Mouse (Mus musculus): Measurements from ENCODE around the gene Cntln. TPM values are rescaled to one million over a fixed set of nuclear protein-coding genes. Genes with fewer than 3 reads are reported as not detected.
A peak's percentile ranks its signal among the peaks of the same experiment; 100 is the strongest.

The Cntln gene
- polyA plus RNA-seq, 1 experiment: 9.4 TPM

GRCm38 (mm10) chr4:85154361-85154760 is 270.3 kb downstream of the Cntln start:
- Histone ChIP-seq H3K4me1 (ENCODE audit: control insufficient read depth, insufficient read depth, low read length) (no peaks in the 10 kb centered on the region), H3K27ac (ENCODE audit: control insufficient read depth, insufficient read depth, low read depth, low read length, poor library complexity) (no peak overlapping the region), H3K4me3 (replicated peaks; ENCODE audit: control insufficient read depth, low read depth, low read length) (no peak overlapping the region)
- 80% methylated on average over 1 of the region's 1 CpGs for WGBS
- TF ChIP-seq POLR2A (IDR thresholded peaks at IDR 0.05; ENCODE audit: borderline replicate concordance, control insufficient read depth, low read depth, low read length) (no peak), CTCF (IDR thresholded peaks at IDR 0.05; ENCODE audit: control insufficient read depth, insufficient read depth, low read length) (no peak)

GRCm38 (mm10) chr4:85161156-85161555 is 277.0 kb downstream of the Cntln start:
- Histone ChIP-seq H3K4me1 (ENCODE audit: control insufficient read depth, insufficient read depth, low read length) (no peaks in the 10 kb centered on the region), H3K27ac (ENCODE audit: control insufficient read depth, insufficient read depth, low read depth, low read length, poor library complexity) (no peak overlapping the region), H3K4me3 (replicated peaks; ENCODE audit: control insufficient read depth, low read depth, low read length) (no peak overlapping the region)
- 62% methylated on average over 4 of the region's 4 CpGs for WGBS
- TF ChIP-seq POLR2A (IDR thresholded peaks at IDR 0.05; ENCODE audit: borderline replicate concordance, control insufficient read depth, low read depth, low read length) (no peak), CTCF (IDR thresholded peaks at IDR 0.05; ENCODE audit: control insufficient read depth, insufficient read depth, low read length) (no peak)

GRCm38 (mm10) chr4:85162468-85163312 is 278.6 kb downstream of the Cntln start:
- Histone ChIP-seq H3K4me1 (ENCODE audit: control insufficient read depth, insufficient read depth, low read length) (no peaks in the 10 kb centered on the region), H3K4me3 (replicated peaks; ENCODE audit: control insufficient read depth, low read depth, low read length) (no peak overlapping the region), H3K27ac (ENCODE audit: control insufficient read depth, insufficient read depth, low read depth, low read length, poor library complexity) (no peak overlapping the region)
- WGBS: 45% methylated on average over 27 of the region's 27 CpGs
- no peak for TF ChIP-seq POLR2A (IDR thresholded peaks at IDR 0.05; ENCODE audit: borderline replicate concordance, control insufficient read depth, low read depth, low read length)
- TF ChIP-seq CTCF (IDR thresholded peaks at IDR 0.05; ENCODE audit: control insufficient read depth, insufficient read depth, low read length): 0 out of 2 replicates have a peak, but pooled peaks have one; percentile 16

- H3K4me1 ChIP-seq (ENCODE audit: control insufficient read depth, insufficient read depth, low read length): no peaks in the 10 kb centered on the region
- no peak overlapping the region for H3K27ac ChIP-seq (ENCODE audit: control insufficient read depth, insufficient read depth, low read depth, low read length, poor library complexity)
- TF ChIP-seq CTCF (IDR thresholded peaks at IDR 0.05; ENCODE audit: control insufficient read depth, insufficient read depth, low read length): no peak
- TF ChIP-seq POLR2A (IDR thresholded peaks at IDR 0.05; ENCODE audit: borderline replicate concordance, control insufficient read depth, low read depth, low read length): no peak
- WGBS: 79% methylated on average over 2 of the region's 2 CpGs
- H3K4me3 ChIP-seq (replicated peaks; ENCODE audit: control insufficient read depth, low read depth, low read length): no peak overlapping the region
Measured at GRCm38 (mm10) chr4:85163313-85163615, 279.2 kb downstream of the Cntln start.

GRCm38 (mm10) chr4:85168001-85168400 is 283.9 kb downstream of the Cntln start:
- Histone ChIP-seq H3K4me1 (ENCODE audit: control insufficient read depth, insufficient read depth, low read length) (no peaks in the 10 kb centered on the region), H3K27ac (ENCODE audit: control insufficient read depth, insufficient read depth, low read depth, low read length, poor library complexity) (no peak overlapping the region), H3K4me3 (replicated peaks; ENCODE audit: control insufficient read depth, low read depth, low read length) (no peak overlapping the region)
- WGBS: 84% methylated on average over 12 of the region's 12 CpGs
- TF ChIP-seq CTCF (IDR thresholded peaks at IDR 0.05; ENCODE audit: control insufficient read depth, insufficient read depth, low read length) (no peak), POLR2A (IDR thresholded peaks at IDR 0.05; ENCODE audit: borderline replicate concordance, control insufficient read depth, low read depth, low read length) (no peak)

GRCm38 (mm10) chr4:85175466-85175865 is 291.4 kb downstream of the Cntln start:
- 75% methylated on average over 4 of the region's 4 CpGs for WGBS
- H3K27ac ChIP-seq (ENCODE audit: control insufficient read depth, insufficient read depth, low read depth, low read length, poor library complexity): no peak overlapping the region
- TF ChIP-seq CTCF (IDR thresholded peaks at IDR 0.05; ENCODE audit: control insufficient read depth, insufficient read depth, low read length) (no peak), POLR2A (IDR thresholded peaks at IDR 0.05; ENCODE audit: borderline replicate concordance, control insufficient read depth, low read depth, low read length) (no peak)
- no peak overlapping the region for H3K4me3 ChIP-seq (replicated peaks; ENCODE audit: control insufficient read depth, low read depth, low read length)
- H3K4me1 ChIP-seq (ENCODE audit: control insufficient read depth, insufficient read depth, low read length): no peaks in the 10 kb centered on the region; the same call in 1 of the 2 replicates

- Histone ChIP-seq H3K27ac (ENCODE audit: control insufficient read depth, insufficient read depth, low read depth, low read length, poor library complexity) (no peak overlapping the region), H3K4me1 (ENCODE audit: control insufficient read depth, insufficient read depth, low read length) (no peaks in the 10 kb centered on the region; the same call in 1 of the 2 replicates), H3K4me3 (replicated peaks; ENCODE audit: control insufficient read depth, low read depth, low read length) (no peak overlapping the region)
- no peak for TF ChIP-seq POLR2A (IDR thresholded peaks at IDR 0.05; ENCODE audit: borderline replicate concordance, control insufficient read depth, low read depth, low read length)
- no peak for TF ChIP-seq CTCF (IDR thresholded peaks at IDR 0.05; ENCODE audit: control insufficient read depth, insufficient read depth, low read length)
- 85% methylated on average over 9 of the region's 9 CpGs for WGBS
Measured at GRCm38 (mm10) chr4:85178394-85179051, 294.4 kb downstream of the Cntln start.

Other genes with a start within 250 kb of the Cntln start
- gene Bnc2, start 209.0 kb upstream of the Cntln start, polyA plus RNA-seq (2011; ENCODE audit: insufficient read depth, insufficient read length, low replicate concordance, missing spikeins): not detected in 2 replicates

Measured in bone marrow, adult 2 months (tissue).